Mouse (Mus musculus): ENCODE results near the gene Rag1. TPM values are rescaled to one million over a fixed set of nuclear protein-coding genes. Genes with fewer than 3 reads are reported as not detected.

Gene Rag1
- polyA plus RNA-seq, 1 experiment from 2014 or later = 0.34 TPM

Other genes with a start within 250 kb of the Rag1 start
- not detected in 2 replicates for gene Rag2, start 24.8 kb downstream of the Rag1 start, polyA plus RNA-seq (2016; fragmentation: Nextera tagmentation; extraction: Ambion mirVana)
- 57.7 and 58.1 TPM in 2 replicates for gene B230118H07Rik, start within 50 bp of the Rag1 start, polyA plus RNA-seq (2016; fragmentation: Nextera tagmentation; extraction: Ambion mirVana)
- 11.3 and 12.6 TPM in 2 replicates for gene Traf6, start 28.9 kb upstream of the Rag1 start, polyA plus RNA-seq (2016; fragmentation: Nextera tagmentation; extraction: Ambion mirVana)
- gene Prr5l, start 233.5 kb upstream of the Rag1 start, polyA plus RNA-seq (2016; fragmentation: Nextera tagmentation; extraction: Ambion mirVana) = 47.2 and 50.6 TPM in 2 replicates
- gene Commd9, start 236.7 kb upstream of the Rag1 start, polyA plus RNA-seq (2016; fragmentation: Nextera tagmentation; extraction: Ambion mirVana) = 55.4 and 60.0 TPM in 2 replicates

Measured in limb, embryonic 12.5 days (tissue).